Mouse (Mus musculus) heart, postnatal 10 days (tissue): ENCODE data around the gene Fbln1. TPM values are rescaled to one million over a fixed set of nuclear protein-coding genes. Genes with fewer than 3 reads are reported as not detected.
A peak's percentile ranks its signal among the peaks of the same experiment; 100 is the strongest.

Experiments
- DNase-seq, 2 experiments: peaks; one replicate each; pipeline ENCODE4 v3.0.0; 2021
- intact Hi-C: fragments of 180-260 bp; cut with DNase I; formaldehyde crosslinking; loops from one replicate; pipeline ENCODE4 v1.15.1; 2025
- total RNA-seq, 2 experiments: library from RNA; stranded (reverse); gene quantifications; 2 replicates each; pipeline ENCODE4 v1.2.3; 2021

Gene Fbln1
- total RNA-seq, 2 experiments from 2014 or later: 76.2 to 79.6 TPM

DNA sequence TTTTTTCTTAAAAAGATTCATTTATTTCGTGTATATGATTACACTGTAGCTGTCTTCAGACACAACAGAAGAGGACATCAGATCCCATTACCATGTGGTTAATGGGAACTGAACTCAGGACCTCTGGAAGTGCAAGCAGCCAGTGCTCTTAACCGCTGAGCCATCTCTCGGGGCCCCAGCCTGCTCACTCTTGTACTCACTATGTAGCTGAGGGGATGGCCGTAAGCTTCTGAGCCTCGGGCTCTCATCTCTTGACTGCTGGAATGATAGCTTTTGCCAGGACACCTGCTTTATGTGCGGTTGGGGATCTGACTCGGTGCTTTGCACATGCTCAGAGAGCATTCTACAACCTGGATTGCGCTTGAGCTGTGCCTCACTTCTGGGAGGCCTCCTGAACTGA, 1.4 kb upstream of the Fbln1 start:
- DNase-seq: no peak

DNA sequence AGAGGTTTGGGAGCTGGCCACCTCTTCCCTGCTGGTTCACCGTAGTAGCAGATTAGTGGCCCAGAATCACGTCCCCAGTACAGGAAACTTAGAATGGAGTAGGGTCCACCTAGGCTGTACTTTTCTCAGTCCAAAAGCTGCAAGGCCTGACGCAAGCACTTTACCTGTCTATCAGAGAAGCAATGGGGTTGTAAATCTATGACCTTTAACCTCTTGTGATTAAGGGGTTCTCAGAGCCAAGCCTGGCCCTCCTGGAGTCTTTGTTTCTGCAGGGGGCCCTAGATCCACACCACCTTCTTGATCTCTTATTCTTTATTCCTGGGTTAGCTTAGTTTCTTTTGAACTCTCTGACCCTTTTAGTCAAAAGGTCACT, 940 bp downstream of the Fbln1 start:
- DNase-seq: no peak
- intact Hi-C loops: no loop called here

More for the DNA sequence above, 1.4 kb upstream of the Fbln1 start:
- intact Hi-C loops: no loop called here

DNA sequence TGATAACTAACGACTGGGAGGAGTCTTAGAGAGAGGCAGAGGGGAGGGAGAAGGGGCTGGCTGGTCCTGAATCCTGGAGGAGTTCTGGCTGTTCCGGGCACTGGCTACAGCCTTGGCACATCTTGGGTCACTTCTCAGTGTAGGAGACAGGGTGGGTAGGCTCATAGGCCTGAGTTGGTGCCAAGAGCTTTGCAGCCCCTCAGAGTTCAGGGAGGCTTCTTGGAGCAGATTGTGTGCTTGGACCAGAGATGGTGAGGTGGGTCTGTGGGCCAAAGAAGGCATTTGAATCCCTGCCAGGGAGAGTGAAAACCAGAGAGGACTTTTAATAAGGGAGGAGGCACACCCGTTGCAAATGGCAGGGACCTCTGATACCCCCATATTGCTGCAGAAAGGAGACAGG, 1.3 kb downstream of the Fbln1 start:
- peak; percentile 16 to 28 for DNase-seq
- intact Hi-C loops: no loop called here

DNA sequence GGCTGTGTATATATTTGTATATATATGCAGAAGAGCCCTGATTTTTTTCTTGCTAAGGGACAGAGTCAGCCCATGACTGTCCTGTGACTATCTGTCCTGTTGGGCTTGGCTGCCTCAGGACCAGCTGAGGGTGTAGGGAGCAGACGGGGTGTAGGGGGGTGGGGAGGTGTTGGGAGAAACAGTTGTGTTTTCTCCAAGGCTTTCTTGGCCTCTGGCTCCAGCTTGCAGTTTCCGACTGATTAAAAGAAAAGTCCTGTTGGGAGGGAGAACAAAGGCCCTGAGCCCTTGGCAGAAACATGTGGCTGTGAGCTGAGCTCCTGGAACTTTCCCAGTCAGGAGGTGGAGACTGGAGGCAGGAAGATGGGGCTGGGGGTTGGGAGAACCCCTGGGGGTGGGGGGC, 2.0 kb downstream of the Fbln1 start:
- intact Hi-C loops: no loop called here
- peak; percentile 75 to 80 for DNase-seq

DNA sequence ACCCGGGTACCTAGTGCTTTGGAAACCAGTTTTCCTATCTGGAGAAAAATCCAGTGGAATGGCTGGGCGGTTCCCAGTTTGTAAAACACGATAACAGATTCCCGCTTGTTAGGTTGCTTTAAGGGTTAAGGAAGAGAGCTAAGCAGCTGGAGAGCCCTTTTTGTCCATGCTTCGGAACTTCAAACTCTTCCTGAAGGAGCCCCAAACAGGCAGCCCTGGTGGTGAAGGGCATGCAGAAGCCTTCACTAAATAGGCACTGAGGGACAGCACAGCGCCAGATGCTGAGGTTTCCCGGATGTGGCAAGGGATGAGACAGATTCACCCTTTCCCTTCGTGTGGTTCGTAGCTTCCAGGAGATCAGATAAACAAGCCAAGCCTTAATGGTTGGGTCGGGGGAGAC, 2.6 kb downstream of the Fbln1 start:
- intact Hi-C loops: no loop called here
- DNase-seq: peak in 1 of 2 experiments; percentile 32

DNA sequence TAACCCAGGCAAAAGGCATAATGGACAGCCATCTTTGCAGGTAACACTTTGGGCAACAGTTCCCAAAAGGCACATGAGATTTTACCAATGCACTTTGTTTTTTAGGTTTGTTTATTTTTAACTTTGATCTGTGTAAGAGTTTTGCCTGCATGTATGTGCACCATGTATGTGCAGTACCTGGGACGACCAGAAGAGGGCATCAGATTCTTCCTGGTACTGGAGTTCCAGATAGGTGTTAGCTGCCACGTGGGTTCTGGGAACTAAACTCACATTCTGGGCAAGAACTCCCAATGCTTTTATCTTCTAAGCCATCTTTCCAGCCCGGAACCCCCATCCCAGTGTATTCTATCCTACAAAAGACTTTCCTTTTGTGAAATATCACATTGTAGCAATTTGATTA, 3.6 kb downstream of the Fbln1 start:
- intact Hi-C loops: no loop called here
- peak in 1 of 2 experiments; percentile 33 for DNase-seq

DNA sequence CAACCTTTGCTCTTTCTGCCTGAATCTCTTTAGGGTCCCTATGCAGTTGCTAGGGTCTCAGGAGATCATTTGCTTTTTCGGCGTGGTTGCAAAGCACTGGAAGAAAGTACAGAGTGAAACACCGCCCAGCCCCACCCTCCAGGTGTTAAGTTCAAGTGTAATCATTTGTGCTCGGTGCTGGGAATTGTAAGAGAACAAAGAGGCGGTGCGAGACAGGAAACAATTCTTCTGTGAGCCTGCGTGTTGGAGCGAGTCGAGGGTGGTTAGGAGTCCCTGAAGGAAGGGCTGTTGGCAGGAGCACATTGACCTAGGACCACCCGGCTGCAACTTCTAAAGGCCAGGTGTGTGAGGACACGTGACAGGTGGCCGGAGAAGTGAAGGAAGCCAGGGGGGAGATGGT, 4.9 kb downstream of the Fbln1 start:
- intact Hi-C loops: no loop called here
- DNase-seq: no peak

DNA sequence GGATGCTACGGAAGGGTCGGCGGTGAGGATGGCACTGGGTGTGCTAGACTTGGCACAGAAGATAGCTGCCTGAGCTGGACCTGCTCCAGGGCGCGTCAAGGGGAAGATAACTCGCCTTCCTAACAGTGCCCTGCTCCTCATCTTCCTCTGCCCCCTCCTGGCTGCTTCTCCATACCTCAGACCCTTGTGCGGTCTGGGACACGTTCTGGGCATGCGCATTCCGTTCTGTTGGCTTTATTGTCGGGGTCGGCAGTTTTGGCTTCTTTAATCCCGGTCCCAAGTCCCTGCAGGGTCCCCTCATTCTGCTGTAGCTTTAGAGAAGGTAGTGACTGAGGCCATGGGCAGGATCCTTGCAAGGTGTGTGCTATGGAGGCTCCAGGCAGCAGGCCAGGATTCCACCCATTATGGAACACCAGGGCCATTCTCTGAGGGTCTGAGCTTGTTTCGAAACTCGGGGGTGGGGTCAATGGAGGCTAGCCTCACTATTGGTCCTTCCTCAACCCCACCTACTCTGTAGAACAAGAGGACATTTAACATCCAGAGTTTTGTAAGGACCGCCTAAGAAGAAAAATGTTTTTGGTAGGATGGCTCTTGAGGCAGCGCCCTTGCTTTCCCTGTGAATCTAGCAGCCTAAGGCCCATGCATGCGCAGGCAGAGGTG, 5.5 kb downstream of the Fbln1 start:
- intact Hi-C loops: no loop called here
- no peak for DNase-seq

DNA sequence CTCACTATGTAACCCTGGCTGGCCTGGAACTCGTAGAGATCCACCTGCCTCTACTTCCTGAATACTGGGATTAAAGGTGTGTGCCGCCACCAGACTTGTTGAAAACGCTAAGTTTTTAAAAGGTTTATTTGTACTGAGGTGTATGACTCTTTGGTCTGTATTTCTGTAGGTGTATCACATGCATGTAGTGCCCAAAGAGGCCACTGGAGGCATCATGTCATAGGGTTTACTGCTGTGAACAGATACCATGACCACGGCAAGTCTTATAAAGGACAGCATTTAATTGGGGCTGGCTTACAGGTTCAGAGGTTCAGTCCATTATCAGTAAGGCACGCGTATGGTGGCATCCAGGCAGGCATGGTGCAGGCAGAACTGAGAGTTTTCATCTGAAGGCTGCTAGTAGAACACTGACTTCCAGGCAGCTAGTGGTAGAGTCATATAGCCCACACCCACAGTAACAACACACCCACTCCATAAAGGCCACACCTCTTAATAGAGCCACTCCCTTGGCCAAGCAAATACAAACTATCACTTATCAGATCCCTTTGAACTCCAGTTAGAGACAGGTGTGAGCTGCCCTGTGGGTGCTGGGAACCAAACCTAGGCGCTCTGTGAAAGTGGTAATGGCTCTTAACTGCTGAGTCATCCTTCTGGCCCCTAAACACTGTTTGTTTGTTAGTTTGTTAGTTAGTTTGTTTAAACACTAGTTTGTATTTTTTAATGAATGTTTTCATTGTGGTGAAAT, 10.5 kb downstream of the Fbln1 start:
- no peak for DNase-seq
- intact Hi-C loops: no loop called here

DNA sequence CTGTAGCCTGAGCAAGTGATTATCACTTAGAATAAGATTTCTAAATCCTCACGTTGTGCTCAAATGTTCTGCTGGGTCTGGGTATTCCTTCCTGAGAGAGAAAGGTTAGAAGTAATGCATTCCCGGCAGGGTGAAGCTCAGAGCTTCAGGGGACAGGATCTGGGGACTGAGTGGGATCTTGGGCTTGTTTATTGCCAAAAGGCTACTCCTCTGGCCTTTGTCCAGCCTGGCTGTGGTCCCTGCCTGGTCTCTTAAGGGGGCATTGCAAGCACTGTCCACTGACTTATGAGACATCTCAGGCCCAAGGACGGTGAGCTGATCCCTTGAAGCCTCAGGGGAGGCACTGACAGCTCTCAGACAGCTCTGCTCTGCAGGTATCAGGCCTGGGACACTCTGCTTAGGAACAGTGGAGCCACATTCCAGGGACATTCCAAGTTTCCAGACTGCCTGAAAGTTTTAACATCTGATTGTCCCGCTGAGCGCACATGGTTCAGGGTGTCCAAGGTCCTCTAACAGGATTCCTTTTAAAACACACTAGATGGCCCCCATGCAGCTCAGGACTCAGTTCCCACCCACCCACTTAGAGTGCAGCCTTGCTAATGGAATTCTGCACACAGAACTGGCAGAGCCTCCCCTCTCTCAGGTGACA, 13.0 kb downstream of the Fbln1 start:
- DNase-seq: no peak
- intact Hi-C loops: no loop called here

DNA sequence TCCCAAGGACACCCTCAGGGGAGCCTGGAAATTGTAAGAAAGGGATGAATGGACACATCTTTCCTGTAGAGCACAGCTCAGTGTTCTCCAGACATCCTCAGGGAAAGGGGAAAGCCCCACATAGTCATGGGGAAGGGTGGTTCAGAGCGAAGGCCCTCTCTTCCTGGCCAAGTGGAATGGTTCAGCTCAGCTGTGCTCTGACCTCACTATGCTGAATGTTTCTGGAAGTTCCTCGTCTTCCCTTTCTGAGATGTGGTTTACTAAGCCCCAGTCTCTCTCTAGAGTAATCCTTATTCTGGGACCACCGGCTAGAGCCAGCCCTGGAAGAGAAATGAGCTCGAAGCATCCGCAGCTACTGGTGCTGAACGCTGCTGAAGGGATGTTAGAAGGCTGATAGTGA, 14.6 kb downstream of the Fbln1 start:
- no peak for DNase-seq
- intact Hi-C loops: no loop called here

DNA sequence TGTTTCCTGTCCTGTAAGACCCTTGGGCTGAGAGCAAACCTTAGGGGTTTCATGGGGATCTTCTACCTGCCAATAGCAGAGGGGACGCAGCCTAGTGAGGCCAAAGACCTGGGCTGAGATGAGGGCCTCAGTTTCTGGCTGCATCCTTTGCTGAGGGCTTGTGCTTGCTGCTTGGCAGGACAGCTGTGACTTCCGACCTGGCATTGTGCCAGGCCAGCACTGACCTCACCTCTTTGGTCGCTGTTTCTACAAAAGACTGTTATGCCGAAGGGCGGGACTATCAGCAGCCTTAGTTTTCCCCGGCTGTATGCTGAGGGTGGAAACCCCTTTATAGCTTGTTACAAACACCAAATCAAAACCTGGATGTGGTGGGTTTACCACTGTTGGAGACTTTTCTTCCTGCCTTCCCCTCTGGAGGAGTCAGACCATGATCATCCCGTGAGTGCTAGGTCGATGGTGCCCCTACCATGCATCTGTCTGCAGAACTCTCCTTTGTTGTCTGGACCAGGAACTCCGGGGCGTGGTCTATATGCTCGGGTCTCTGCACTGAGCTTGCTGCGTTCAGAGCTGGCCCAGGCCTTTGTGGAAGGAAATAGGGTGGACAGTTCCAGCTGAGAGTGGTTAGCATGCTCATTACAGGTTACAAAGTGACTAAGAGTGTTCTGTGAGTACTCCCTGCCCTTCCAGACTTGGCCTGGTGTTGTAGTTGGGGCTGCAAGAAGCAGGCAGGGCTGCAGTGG, 15.5 kb downstream of the Fbln1 start:
- peak; percentile 54 to 64 for DNase-seq

DNA sequence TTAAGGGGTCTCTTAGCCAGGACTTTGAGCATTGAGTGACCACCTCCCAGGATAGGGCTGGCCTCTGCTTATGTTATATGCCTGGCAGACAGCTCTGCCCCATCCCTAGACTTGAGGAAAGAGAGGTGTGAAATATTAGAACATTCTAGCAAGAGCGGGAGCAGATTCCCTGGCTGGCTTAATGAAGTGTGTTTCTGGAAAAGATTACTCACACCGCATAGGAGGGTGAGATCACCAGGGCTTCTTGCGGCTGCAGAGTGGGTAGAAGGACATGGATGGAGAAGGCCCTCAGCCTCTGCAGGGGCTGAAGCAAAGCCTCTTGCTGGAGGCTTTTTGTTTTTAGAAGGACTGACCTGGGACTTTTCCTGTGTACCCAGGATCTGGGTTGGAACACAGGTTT, 19.9 kb downstream of the Fbln1 start:
- no peak for DNase-seq
- intact Hi-C loops: no loop called here

More for the DNA sequence above, 15.5 kb downstream of the Fbln1 start:
- intact Hi-C loops: no loop called here

DNA sequence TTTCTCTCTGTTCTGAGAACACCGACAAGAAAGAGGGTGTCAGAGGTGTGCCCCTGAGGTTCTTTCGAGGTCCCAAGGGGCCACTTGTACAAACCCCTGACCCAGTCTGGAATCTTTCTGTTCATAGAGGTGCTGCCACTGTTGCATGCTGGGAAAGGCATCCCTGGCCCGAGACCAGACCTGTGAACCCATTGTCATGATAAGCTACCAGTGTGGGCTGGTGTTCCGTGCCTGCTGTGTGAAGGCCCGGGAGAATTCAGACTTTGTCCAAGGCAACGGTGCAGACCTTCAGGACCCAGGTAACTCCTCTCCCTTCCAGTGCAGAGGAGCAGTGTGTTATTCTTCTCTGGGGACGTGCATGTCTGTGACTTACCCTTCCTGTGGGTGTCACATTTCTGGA, 21.1 kb downstream of the Fbln1 start:
- DNase-seq: no peak
- intact Hi-C loops: no loop called here

DNA sequence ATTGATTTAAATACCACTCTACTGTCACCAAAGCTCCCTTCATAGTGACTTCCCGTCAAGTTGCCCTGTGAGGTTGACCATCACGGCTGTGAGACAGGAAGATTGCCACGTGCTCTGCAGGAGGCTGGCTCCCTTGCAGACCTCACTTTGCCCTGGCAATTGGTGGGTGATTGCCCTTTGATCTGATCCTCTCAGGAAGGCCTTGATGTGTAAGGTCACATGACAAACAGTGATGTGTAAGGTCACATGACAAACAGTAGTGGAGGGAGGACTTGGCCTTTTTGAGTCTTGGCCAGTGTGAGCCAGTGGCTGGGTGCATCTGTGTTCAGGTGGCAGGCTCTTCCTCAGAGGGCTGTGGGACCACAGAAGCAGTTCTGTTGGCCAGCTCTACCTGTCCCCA, 22.8 kb downstream of the Fbln1 start:
- intact Hi-C loops: no loop called here
- no peak for DNase-seq

DNA sequence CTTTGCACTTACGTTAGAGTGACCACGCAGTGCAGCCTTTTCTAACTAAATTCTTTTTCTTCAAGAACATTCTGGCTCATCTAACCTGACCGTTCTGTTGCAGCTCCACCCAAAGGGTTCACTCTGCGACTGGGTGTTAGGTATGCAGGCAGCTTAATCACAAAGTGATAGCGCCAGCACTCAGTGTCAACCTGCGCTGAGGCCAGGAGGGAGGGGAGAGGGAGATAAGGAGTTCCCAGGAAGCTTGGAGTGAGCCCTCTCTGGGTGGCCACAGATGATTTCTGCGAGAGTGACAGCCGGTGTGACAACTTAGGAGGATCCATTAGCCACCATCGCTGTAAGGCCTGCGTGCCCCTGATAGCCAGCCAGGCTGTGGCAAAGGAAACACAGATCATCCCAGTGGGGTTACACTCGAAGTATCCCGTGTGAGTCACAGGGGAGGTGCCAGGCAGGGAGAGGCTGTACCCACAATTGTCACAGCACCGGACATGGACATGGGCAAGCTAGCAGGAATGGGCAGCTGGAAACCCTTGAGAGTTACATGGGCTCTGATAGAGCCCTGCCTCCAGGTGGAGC, 24.3 kb downstream of the Fbln1 start:
- peak in 1 of 2 experiments; percentile 38 for DNase-seq
- intact Hi-C loops: no loop called here

DNA sequence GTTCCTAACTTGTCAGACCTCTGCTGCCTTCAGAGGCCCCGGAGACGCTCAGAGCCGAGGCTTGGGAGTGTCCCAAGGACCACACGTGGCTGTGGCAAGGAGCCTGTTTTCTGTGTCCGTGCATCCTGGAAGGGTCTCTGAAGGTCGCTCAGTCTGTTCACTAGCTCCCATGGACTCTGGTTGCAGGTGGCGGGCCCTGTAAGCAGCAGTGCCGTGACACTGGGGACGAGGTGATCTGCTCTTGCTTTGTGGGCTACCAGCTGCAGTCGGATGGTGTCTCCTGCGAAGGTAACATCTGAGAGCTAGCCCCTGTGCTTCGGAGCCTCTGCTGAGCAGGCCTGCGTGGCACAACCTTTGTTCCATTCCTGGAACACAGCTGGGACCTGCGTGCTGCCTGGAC, 24.9 kb downstream of the Fbln1 start:
- DNase-seq: no peak
- intact Hi-C loops: loop anchor here (1.0 kb wide), 1 partner anchor 79 kb away; no protein-coding TSS in a partner anchor

DNA sequence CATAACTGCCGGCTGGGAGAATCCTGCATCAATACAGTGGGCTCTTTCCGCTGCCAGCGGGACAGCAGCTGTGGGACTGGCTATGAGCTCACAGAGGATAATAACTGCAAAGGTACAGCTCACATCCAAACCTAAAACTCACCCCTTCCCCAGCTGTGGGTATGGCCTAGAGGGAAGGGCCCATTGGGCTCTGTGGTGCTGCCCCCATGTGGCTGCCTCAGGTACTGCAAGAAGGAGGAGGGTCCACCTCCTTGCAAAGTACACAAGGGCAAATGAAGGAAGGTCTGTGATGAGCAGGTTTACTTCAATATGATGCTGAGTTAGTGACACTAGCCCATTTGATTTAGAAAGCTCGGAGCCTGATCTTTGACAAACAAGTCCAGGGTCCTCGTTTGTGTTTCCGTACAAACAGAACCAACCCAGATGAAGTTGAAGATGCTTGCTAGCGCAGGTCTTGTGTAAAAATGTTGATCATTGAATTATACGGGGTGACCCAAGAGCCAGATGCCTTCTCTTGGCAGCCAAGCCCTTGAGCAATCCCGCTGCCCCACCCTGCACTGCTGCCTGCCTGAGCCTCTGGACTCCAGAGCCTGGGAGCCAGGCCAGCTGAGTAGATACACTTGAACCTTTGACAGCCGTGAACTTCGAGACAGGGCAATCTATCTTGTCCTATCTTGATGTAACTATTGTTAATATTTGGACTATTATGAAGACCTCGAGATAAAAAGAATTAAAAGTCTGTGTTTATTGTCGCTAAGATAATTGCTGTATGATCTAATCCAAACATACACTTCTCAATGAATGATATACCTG, 25.9 kb downstream of the Fbln1 start:
- intact Hi-C loops: loop anchor here (1.0 kb wide), 1 partner anchor 80 kb away; no protein-coding TSS in a partner anchor
- peak; percentile 76 to 83 for DNase-seq

DNA sequence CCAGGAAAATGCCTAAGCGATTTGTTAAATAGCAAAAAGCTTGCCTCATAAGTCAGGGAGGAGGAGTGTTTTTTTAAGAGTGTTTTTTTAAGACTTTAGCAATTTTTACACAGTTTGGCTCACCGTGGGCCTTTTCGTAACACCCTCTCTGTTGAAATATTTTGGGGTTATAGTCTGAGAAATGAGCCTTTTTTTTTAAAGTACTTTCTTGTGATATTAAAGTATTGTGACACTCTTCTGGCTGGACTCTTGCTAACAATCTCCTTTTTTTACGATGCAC, 26.4 kb downstream of the Fbln1 start:
- no peak for DNase-seq
- intact Hi-C loops: no loop called here

DNA sequence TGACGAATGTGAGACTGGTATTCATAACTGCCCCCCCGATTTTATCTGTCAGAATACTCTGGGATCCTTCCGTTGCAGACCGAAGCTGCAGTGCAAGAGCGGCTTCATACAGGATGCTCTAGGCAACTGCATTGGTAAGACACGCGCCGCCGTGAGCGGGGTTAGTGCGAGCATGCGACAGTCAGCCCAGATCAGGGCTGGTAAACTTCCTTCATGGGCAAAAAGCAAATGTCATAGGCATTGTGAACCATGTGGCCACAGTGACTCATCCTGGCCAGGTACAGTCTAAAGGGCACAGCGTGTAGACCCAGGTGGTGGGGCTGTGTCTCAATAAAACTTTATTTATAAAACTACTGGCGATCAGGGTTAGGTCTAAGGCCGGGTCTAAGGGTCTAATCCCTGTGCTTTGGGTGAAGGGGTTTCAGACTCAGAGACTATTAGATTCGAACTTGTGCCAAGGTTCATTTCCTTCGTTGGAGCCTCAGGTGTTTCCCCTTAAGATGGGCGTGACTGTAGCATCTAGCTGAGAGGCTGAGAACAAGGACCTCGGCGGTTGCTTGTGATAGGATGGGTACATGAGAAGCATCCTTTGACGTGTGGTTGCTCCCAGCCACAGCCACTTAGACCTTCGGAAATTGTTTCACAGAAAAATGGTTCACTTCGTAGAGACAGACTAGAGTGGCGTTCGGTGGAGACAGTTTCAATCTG, 26.9 kb downstream of the Fbln1 start:
- intact Hi-C loops: no loop called here
- DNase-seq: no peak
